Mouse (Mus musculus): Measurements from ENCODE around the gene Crlf1. TPM values are rescaled to one million over a fixed set of nuclear protein-coding genes. Genes with fewer than 3 reads are reported as not detected.

Crlf1 gene
- polyA plus RNA-seq, 1 experiment, result 294 TPM

DNA sequence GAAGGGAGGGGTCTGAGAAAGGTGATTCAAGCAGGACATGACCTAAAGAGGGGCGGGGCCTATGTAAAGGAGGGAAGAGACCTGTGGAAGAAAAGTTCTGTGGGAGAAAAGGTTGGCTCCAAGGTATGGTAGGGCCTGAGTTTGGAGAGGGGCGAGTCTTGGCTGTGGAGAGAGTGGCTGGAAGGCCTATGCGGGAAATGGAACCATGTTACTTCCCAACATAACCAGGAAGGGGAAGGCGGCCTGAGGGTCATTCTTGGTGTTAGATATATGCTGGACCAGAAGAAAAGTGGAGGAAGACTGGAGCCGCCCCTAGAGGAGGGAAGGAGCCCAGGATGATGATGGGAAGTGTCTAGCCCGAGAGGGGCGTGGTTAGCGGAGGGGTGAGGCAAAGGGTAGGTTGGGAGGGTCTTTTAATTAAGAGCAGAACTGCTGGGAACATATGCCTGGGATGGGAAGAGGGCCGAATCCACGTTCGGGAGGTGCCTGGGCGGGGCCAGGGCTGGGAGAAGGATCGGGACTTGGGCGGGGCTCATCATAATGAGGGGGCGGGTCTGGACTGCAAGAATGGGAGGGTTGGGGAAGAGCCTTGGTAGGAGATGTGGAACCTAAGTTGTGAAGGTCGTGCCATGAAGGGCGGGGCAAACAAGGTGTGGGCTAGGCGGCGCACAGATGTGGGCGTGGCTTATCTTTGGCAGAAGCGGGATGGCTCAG is 15.5 kb upstream of the Crlf1 start:
- no peak for TF ChIP-seq CEBPB (IDR thresholded peaks at IDR 0.05; ENCODE audit: low read depth)
- no peak for TF ChIP-seq MYOD1 (IDR thresholded peaks at IDR 0.05; ENCODE audit: control insufficient read depth, insufficient read length, low read depth)
- no peak for TF ChIP-seq MAX (IDR thresholded peaks at IDR 0.05)
- no peak for TF ChIP-seq USF1 (IDR thresholded peaks at IDR 0.05; ENCODE audit: low read depth)
- no peak for TF ChIP-seq FOSL1 (IDR thresholded peaks at IDR 0.05; ENCODE audit: insufficient read depth, low read length, poor library complexity, severe bottlenecking)
- TF ChIP-seq MYOG (IDR thresholded peaks at IDR 0.05; ENCODE audit: control insufficient read depth, extremely low read depth, insufficient read length), result no peak
- TF ChIP-seq CTCF (IDR thresholded peaks at IDR 0.05; ENCODE audit: control insufficient read depth, insufficient read depth, insufficient read length), result no peak
- peaks cover 42% of the 10 kb centered on the region for H3K79me2 ChIP-seq (ENCODE audit: control insufficient read depth, insufficient read depth)
- H3K4me3 ChIP-seq (ENCODE audit: insufficient read depth, poor library complexity, severe bottlenecking), result no peak overlapping the region
- no peak overlapping the region for H3ac ChIP-seq (ENCODE audit: control insufficient read depth, insufficient read length, low read depth)
- peaks cover 7% of the 10 kb centered on the region for H3K36me3 ChIP-seq (ENCODE audit: control insufficient read depth, insufficient read depth)
- no peaks in the 10 kb centered on the region for H3K27me3 ChIP-seq (ENCODE audit: control insufficient read depth, insufficient read depth, insufficient read length)
- peaks cover 38% of the 10 kb centered on the region for H3K79me3 ChIP-seq (ENCODE audit: low read depth)

DNA sequence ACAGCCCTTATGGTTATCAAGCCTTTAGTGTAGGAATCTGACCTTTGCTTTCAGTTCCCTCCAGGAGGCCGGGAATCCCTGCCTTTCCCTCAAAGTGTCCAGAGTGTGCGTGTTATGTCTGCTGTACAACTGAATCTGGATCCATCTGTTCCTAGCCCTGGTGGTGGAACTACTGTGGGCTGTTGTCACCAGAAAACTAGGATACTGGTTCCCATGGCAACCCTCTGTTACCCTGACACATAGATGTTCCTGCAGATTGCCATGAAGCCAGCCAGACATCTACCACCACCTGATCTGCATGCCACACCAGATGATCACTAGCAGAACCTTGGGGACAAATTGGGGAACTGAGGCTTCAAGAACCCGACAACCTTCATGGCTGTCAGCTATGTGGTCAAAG is 11.1 kb upstream of the Crlf1 start:
- Histone ChIP-seq H3K79me3 (ENCODE audit: low read depth) (no peaks in the 10 kb centered on the region), H3K36me3 (ENCODE audit: control insufficient read depth, insufficient read depth) (no peaks in the 10 kb centered on the region), H3K4me3 (ENCODE audit: insufficient read depth, poor library complexity, severe bottlenecking) (no peak overlapping the region), H3K79me2 (ENCODE audit: control insufficient read depth, insufficient read depth) (no peaks in the 10 kb centered on the region), H3ac (ENCODE audit: control insufficient read depth, insufficient read length, low read depth) (no peak overlapping the region), H3K27me3 (ENCODE audit: control insufficient read depth, insufficient read depth, insufficient read length) (no peaks in the 10 kb centered on the region)
- no peak for TF ChIP-seq CTCF (IDR thresholded peaks at IDR 0.05; ENCODE audit: control insufficient read depth, insufficient read depth, insufficient read length)
- TF ChIP-seq MYOD1 (IDR thresholded peaks at IDR 0.05; ENCODE audit: control insufficient read depth, insufficient read length, low read depth), result no peak
- no peak for TF ChIP-seq MYOG (IDR thresholded peaks at IDR 0.05; ENCODE audit: control insufficient read depth, extremely low read depth, insufficient read length)
- no peak for TF ChIP-seq USF1 (IDR thresholded peaks at IDR 0.05; ENCODE audit: low read depth)
- no peak for TF ChIP-seq CEBPB (IDR thresholded peaks at IDR 0.05; ENCODE audit: low read depth)
- no peak for TF ChIP-seq MAX (IDR thresholded peaks at IDR 0.05)

GRCm38 (mm10) chr8:70482943-70483342 is 10.0 kb upstream of the Crlf1 start:
- no peak overlapping the region for H3ac ChIP-seq (ENCODE audit: control insufficient read depth, insufficient read length, low read depth)
- H3K4me3 ChIP-seq (ENCODE audit: insufficient read depth, poor library complexity, severe bottlenecking), result no peak overlapping the region
- no peaks in the 10 kb centered on the region for H3K79me2 ChIP-seq (ENCODE audit: control insufficient read depth, insufficient read depth)
- TF ChIP-seq CEBPB (IDR thresholded peaks at IDR 0.05; ENCODE audit: low read depth) (no peak), FOSL1 (IDR thresholded peaks at IDR 0.05; ENCODE audit: insufficient read depth, low read length, poor library complexity, severe bottlenecking) (no peak), MAX (IDR thresholded peaks at IDR 0.05) (no peak), USF1 (IDR thresholded peaks at IDR 0.05; ENCODE audit: low read depth) (no peak), MYOD1 (IDR thresholded peaks at IDR 0.05; ENCODE audit: control insufficient read depth, insufficient read length, low read depth) (no peak), CTCF (IDR thresholded peaks at IDR 0.05; ENCODE audit: control insufficient read depth, insufficient read depth, insufficient read length) (no peak)
- no peaks in the 10 kb centered on the region for H3K27me3 ChIP-seq (ENCODE audit: control insufficient read depth, insufficient read depth, insufficient read length)
- H3K79me3 ChIP-seq (ENCODE audit: low read depth), result no peaks in the 10 kb centered on the region
- no peaks in the 10 kb centered on the region for H3K36me3 ChIP-seq (ENCODE audit: control insufficient read depth, insufficient read depth)

DNA sequence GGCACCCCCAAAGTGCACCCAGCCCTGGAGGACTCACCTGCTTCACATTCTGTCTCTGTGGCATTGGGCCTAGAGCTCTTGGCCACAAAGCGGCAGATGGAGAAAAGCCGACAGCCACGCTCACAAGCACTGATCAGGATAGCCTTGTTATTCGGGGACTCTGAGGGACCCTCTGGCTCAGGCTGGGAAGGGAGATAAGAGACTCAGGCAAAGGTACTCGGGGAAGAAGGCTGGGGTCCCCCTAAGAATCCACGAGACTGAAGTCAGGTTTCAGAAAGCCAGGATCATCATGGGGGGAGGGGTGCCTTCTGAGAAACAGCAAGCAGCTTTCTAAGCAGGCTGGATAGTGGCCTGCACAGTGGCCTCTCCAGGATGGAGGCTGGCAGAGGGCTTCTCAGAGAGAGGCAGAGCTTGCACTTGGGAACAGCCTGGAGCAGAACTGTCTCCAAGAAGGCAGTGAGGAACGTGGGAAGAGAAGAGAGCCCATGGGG is 6.7 kb upstream of the Crlf1 start:
- no peak overlapping the region for H3ac ChIP-seq (ENCODE audit: control insufficient read depth, insufficient read length, low read depth)
- H3K79me2 ChIP-seq (ENCODE audit: control insufficient read depth, insufficient read depth), result no peaks in the 10 kb centered on the region
- H3K27me3 ChIP-seq (ENCODE audit: control insufficient read depth, insufficient read depth, insufficient read length), result no peaks in the 10 kb centered on the region
- H3K4me3 ChIP-seq (ENCODE audit: insufficient read depth, poor library complexity, severe bottlenecking), result no peak overlapping the region
- no peaks in the 10 kb centered on the region for H3K79me3 ChIP-seq (ENCODE audit: low read depth)
- TF ChIP-seq MYOG (IDR thresholded peaks at IDR 0.05; ENCODE audit: control insufficient read depth, extremely low read depth, insufficient read length) (no peak), CTCF (IDR thresholded peaks at IDR 0.05; ENCODE audit: control insufficient read depth, insufficient read depth, insufficient read length) (no peak), USF1 (IDR thresholded peaks at IDR 0.05; ENCODE audit: low read depth) (no peak), MAX (IDR thresholded peaks at IDR 0.05) (no peak), CEBPB (IDR thresholded peaks at IDR 0.05; ENCODE audit: low read depth) (no peak), MYOD1 (IDR thresholded peaks at IDR 0.05; ENCODE audit: control insufficient read depth, insufficient read length, low read depth) (no peak), FOSL1 (IDR thresholded peaks at IDR 0.05; ENCODE audit: insufficient read depth, low read length, poor library complexity, severe bottlenecking) (no peak)
- H3K36me3 ChIP-seq (ENCODE audit: control insufficient read depth, insufficient read depth), result no peaks in the 10 kb centered on the region

DNA sequence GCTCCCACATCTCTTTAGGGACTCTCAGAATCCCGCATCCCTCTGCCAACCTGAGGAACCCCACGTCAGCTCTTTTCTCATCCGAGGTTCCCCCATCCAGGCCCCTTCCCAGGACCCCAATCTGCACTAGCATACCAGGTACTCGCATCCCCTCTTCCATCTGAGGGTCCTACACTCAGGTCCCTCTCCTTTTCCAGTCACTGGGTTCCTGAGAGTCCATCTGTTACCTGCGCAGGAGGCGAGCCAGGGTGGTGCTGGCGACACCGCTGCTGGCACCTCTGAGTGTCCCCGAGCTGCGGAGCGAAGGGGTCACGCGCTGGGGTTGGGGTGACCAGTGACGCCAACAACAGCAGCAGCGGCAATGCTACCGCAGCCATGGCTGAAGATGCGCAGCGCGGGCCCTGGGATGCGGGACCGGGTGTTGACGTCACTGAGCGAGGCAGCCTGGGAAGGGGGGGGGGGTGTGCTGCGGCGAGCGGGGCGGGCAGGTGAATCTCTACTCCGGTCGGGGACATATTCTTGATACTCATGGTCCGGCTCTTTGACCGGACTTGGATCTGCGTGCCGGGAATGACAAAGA is 5.9 kb upstream of the Crlf1 start, which contains the start of gene Tmem59l:
TSS of gene Tmem59l (minus strand) at position 418 of the 580 bp plus-strand sequence.
- no peak for TF ChIP-seq CTCF (IDR thresholded peaks at IDR 0.05; ENCODE audit: control insufficient read depth, insufficient read depth, insufficient read length)
- TF ChIP-seq MYOG (IDR thresholded peaks at IDR 0.05; ENCODE audit: control insufficient read depth, extremely low read depth, insufficient read length), result no peak
- no peak for TF ChIP-seq MYOD1 (IDR thresholded peaks at IDR 0.05; ENCODE audit: control insufficient read depth, insufficient read length, low read depth)
- TF ChIP-seq FOSL1 (IDR thresholded peaks at IDR 0.05; ENCODE audit: insufficient read depth, low read length, poor library complexity, severe bottlenecking), result no peak
- TF ChIP-seq MAX (IDR thresholded peaks at IDR 0.05), result no peak
- no peak for TF ChIP-seq USF1 (IDR thresholded peaks at IDR 0.05; ENCODE audit: low read depth)
- no peak for TF ChIP-seq CEBPB (IDR thresholded peaks at IDR 0.05; ENCODE audit: low read depth)
- no peaks in the 10 kb centered on the region for H3K27me3 ChIP-seq (ENCODE audit: control insufficient read depth, insufficient read depth, insufficient read length)
- no peaks in the 10 kb centered on the region for H3K79me3 ChIP-seq (ENCODE audit: low read depth)
- no peaks in the 10 kb centered on the region for H3K36me3 ChIP-seq (ENCODE audit: control insufficient read depth, insufficient read depth)
- no peak within 1 kb of the TSS for H3K4me3 ChIP-seq (ENCODE audit: insufficient read depth, poor library complexity, severe bottlenecking)
- no peak within 1 kb of the TSS for H3ac ChIP-seq (ENCODE audit: control insufficient read depth, insufficient read length, low read depth)
- H3K79me2 ChIP-seq (ENCODE audit: control insufficient read depth, insufficient read depth), result no peaks in the 10 kb centered on the region

All from C2C12 (cell line).